Mouse (Mus musculus): Measurements from ENCODE around the gene Eri3. TPM values are rescaled to one million over a fixed set of nuclear protein-coding genes. Genes with fewer than 3 reads are reported as not detected.
A peak's percentile ranks its signal among the peaks of the same experiment; 100 is the strongest.

Gene Eri3
- total RNA-seq, 2 experiments from 2014 or later, result 257 to 277 TPM

DNA sequence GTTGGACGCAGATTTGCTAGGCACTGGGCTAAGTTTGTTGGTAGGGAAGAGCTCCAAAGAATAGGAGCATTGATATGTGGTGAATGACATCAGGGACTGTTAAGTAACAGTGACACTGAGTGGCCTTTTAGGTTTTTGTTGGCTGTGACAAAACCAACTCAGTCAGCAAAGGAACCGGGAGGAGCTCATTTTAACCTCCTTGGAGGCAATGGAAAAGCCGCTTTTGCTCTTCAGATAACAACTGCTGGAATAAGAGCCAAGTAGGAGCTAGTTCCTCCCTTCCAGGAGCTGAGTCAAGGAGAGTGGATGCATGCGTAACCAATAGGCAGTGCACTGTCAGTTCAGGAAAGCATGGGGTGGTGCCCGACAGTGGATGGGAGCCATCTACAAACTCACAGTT is 20.8 kb downstream of the Eri3 start:
- DNase-seq, result no peak
- intact Hi-C loops (cut with DNase I), result no loop called here

DNA sequence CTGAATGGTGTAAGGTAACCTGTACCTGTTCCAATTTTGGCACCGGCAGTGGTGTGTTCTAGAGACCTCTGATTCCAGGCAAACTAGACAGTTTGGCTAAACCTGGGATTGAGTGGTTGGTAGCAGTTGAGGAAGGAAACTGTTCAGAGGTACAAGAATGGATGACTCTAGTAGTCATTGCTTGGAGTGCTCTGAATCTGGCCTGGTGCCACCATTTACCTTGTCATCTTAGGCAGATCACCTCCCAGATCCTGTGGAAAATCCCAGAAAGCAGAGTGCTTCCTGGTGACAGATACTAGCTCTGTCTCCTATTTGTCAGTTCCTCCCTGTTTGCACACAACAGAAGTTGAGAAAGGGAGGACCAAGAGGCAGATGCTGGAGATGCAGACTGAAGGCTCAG is 27.4 kb downstream of the Eri3 start:
- DNase-seq, result no peak
- intact Hi-C loops (cut with DNase I), result no loop called here

DNA sequence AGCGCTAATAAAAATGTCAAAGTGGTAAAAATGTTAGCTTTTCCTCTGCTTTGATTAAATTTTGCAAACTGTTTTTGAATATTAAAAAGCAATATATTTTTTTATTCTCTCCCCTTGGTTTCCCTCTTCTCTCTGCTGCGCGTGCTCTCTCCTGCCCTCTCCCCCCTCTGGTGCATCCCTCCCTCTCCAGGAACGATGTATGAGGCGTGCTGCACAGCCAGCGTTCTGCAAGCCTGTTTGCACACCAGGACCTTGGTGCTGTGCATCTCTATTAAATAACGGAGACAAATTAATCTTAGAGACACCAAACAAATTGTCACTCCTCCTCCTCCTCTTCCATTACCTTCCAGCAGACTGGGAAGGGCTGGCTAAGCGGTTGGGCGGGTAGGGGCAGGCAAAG is 31.5 kb downstream of the Eri3 start:
- intact Hi-C loops (cut with DNase I), result no loop called here
- no peak for DNase-seq

DNA sequence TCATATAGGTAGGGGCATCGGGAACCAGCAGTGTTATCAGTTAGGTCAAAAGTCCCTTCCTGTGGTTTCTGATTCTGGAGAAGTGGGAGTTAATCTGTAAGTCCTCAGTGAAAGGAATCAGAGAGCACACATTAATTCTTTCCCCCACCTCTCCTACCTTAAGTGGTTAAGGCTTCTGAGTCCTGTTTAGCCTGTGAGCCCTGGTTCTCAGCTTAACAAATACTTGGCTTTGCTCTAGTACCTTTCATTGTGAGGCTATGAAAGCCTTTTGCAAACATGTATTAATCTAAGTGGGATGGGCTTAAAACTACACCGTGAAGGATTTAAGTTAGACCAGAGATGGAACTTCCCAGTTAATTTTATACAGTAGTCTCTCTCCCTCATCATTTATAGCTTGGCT is 35.8 kb downstream of the Eri3 start:
- no peak for DNase-seq
- intact Hi-C loops (cut with DNase I), result no loop called here

DNA sequence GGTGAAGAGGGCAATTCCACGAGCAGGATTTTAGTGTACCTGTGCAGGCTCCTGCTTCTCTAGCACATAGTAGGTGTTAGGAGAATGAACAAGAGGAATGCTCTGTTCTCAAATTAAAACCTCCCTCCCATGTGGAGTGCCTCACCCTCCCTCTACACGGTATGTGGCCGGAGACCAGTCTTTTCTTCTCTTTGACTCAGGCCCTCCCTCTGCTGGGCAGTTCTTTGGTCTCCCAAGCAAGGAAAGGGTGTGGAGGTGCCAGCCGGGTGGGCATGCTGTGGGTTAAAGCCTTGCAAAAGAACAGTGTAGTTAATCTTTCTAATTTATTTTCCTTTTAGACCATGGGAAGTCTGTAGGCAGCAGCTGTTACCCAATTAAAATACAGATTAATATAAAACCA is 37.3 kb downstream of the Eri3 start:
- peak; percentile 42 for DNase-seq
- intact Hi-C loops (cut with DNase I), result no loop called here

DNA sequence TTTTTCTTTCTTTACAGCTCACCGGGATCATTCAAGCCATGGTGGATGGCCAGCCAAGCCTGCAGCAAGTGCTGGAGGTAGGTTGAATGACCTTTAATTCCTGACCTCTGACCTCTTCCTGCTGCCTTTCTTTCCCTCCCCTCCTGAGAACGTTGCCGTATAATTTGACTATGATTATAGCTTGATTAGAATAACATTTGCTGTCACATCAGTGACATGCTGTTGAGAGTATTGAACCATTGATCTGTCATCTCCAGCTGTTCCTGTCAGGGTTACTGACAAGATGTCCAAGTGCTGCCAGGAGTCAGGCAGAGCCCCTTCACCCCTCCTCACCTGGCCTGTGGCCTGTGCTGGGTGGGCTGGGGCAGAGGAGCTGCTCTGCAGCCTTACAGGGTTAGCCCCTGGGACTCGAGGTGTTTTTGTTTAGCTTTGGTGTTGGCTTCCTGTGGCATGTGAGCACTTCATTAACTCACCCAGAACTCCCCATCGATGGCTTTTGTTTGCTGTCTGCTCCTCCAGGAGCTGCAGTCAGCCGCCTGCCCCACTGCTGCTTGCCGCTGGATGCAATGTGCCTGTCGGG is 39.0 kb downstream of the Eri3 start:
- intact Hi-C loops (cut with DNase I), result no loop called here
- DNase-seq, result no peak

DNA sequence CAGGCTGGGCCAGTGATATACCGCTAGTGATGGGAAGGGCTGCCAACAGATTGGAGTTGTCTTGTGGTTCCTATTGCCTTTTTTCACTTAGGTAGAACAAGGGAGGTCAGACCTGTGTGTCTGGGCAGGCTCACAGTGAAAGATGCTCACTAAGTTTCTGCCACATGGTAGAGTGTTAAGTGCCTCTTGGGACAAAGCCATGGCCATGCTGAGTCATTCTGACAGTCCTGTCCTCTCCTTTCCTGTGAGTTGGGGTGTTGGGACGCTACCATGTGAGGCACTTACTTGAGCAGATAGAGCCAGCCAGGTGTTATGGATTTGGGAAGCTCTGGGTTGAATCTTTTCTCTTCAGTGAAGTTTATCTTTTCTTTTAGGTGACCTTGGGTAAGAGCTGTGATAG is 40.6 kb downstream of the Eri3 start:
- no peak for DNase-seq
- intact Hi-C loops (cut with DNase I), result no loop called here

DNA sequence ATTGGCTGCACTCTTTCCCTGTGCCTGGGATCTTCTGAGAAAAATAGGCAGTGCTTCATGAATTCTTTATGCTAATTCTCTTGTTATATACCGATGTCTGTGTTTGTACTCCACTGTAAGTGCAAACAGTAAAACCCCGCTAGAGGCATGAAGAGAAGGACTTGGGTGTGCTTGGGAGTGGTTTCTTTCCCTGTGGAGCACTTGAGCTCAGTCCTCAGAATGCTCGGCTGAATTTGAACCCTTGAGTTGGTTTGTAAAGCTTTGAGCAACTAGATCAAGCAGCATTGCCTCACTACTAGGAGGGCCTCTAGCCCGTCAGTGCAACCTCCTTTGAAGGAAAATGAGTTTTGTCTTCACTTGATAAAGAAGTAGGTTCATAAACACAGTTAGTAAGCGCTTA is 42.0 kb downstream of the Eri3 start:
- DNase-seq, result no peak
- intact Hi-C loops (cut with DNase I), result no loop called here

DNA sequence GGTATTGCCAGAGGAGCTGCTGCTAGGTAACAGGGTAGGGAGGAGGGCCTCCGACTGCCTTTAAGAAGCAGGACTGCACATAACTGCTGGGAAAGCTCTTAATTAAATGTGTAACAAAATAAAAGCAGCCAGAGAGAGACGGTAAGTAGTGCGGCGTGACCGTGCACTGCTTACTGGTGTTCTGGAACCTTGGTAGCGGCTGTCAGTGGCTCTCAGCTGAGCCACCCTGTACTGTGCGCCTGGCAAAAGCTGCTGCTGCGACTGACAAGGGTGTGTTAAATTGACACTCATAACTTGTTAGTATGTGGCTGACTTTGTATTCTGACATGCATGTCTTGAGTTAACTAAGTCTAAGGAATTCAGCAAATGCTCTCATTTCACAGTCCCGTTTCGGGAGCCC is 45.1 kb downstream of the Eri3 start:
- intact Hi-C loops (cut with DNase I), result no loop called here
- no peak for DNase-seq

DNA sequence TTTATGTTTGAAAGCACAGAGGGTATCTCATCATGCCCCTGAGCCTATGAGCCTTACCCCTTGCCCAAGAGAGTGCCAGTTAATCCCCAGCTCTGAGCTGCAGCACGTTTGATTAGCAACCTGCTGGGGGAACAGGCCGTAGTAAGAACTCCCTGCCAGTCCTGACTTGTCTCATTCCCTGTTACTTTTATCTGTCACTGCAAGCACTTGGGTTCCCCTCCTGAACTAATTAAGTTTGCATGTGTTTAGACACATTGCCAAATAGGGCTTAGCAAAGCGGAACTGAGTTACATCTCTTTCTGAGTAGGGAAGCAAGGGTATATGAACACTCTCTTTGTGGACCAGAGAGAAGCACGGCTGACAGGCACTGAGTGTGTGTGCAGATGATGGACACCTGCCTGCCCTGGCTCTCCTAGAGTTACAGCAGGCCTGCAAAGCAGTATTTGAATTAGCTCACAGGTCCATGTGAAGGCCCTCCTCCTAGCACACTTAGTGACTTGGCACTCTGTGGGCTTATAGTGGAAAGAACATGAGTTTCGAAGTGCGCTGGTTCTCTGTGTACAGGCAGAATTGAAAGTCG is 49.9 kb downstream of the Eri3 start:
- intact Hi-C loops (cut with DNase I), result no loop called here

DNA sequence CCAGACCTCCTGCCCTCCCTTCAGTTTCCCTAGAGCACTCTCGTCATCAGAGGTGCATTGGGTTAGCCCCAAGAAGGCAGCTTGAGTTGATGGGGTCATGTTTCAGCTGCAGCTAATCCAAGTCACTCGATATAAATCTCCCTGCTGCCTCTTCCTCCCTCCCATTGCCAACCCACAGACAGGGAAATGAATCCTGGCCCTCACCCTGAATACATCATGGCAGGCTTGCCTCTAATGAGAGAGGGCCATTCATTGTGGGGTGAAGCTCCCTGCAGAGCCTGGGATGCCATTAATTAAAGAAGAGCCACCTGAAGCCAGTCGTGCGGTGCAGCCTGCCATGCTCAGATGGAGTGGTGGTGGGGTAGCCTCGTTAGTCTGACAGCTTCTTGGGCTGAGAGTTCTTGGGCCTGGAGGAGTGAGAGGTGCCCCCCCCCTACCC is 51.2 kb downstream of the Eri3 start:
- no peak for DNase-seq
- intact Hi-C loops (cut with DNase I), result no loop called here

More for the DNA sequence above, 49.9 kb downstream of the Eri3 start:
- DNase-seq, result no peak

DNA sequence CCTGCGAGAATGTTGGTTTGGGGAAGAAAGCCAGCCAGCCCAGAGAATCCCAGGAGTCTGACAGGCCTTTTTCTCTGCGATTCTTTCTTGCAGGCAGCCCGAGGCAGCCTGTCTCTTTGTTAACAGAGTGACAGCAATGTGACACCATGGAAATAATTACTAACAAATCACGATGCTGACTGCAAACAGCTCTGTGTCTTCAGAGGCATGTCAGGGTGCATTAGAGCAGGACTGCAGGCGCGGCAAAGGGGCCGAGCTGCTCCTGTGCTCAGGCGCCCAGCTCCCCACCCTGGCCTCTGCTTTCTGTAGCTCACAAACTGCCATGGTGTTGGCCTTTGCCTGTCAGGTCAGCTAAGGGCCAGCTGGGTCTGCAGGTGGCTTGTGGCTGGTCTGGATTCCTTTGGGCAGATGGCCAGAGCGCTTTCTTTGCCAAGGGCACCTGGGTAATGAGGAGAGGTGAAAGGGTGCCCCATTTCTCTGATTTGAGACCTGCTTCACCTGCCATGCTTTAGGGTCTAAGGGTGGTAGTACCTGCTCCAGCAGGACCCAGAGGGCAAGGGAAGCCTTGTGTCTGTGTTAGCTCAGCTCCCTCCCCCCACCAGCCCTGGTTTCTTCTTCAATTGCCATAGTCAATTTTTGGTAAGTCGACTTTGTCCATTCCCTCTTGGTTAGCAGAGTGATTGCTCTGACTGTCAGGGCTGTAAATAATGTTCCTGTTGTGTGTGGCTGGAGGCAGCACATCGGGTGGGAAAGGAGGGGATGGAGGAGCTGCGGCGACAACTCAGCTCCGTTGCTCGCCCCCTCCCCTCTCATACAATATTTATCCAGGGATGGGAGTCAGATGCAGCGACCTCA is 55.2 kb downstream of the Eri3 start:
- DNase-seq, result peak; percentile 13
- intact Hi-C loops (cut with DNase I), result no loop called here

DNA sequence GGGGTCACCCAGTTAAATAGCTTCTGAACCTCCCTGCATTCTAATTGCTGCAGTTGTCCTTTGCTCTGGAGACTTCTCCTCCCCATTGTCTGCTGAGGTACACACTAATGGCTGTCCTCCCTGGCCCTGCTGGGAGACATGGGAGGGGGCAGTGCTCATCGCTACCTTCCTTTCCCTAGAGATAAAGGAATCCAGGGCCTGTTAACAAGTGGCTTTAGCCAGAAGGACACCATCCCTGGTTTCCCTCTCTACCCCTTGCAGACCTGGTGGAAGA is 55.7 kb downstream of the Eri3 start:
- no peak for DNase-seq
- intact Hi-C loops (cut with DNase I), result no loop called here

DNA sequence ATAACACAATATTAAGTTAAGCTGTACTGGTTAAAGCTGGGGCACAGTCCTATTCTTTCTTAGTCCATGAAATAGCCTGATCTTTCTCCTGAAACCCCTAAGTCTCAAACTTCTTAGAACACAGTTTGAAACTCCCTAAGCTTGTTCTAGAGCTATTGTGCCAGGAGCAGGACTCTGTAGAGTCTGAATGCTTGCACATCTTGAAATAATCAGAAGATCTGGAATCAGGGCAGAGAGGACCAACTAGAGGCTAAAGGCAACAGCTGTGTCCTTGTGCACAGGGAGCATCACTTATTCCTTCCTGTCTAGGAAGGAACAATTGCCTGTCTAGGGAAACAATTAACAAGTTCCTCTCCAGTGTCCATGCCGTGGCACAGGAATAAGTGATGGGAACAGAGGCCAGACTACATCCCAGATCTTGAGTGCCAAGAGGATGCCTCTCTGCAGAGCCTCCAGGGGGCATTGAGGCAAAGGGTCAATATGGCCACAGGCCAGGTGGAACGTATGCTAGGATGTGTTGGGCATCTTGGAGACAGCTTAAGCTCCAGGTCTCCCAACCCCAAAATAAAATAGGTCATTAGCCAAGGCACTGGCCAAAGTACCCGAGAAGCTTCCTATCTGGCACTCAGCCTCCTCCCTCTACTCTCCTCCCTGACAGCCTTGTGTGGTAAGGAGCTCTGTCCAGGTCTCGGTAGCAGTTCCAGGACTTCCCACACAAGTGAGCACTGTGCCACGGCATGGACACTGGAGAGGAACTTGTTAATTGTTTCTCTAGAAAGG is 56.9 kb downstream of the Eri3 start:
- intact Hi-C loops (cut with DNase I), result no loop called here
- DNase-seq, result no peak

DNA sequence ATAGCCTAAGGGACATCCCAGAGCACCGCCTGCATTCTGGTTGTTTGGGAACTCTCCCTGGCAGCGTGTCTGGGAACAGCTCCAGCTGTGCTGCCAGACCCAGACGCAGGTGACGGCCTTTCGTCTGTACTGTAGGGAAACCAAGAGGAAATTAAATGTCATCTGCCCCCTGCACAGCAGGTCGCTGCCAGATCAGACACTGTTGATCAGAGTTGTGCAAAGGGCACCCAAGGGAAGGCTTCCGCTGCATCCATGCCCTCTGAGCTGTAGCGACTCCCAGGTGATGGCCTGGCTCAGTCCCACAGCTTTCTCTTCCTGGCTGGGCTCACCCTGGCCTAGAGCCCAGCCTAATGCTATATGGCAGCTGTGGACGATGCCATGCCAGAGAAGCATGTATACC is 58.1 kb downstream of the Eri3 start:
- intact Hi-C loops (cut with DNase I), result no loop called here
- peak; percentile 76 for DNase-seq

DNA sequence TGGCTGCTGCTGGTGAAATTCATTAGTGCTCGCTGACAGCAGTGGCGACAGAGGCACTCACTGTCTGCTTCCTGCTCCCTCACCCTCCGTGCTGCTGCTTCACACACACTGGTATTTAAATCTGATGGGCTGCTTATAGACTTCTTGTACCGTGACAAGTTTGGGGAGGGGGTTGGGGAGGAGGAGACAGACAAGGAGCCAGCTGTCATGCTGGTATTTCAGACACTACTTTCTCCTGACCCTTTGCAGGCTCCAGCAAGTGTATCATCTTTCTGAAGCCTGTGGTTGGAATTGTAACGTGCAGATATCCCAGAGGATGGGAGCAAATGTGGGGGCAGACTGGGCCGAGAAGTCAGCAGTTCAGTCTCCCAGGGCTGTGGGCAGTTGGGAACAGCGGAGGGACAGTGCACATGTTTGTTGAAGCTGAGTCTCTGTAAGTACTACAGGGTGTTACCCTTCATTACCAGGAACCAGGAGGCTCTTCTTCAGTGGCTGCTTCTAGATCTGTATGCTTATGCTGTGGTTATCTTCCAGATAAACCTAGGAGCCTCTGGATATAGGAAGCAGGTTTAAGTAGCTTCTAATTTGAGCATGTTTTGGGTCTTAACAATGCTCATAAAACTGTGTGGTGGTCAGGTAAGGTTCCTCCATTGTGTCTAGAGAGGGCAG is 59.3 kb downstream of the Eri3 start:
- no peak for DNase-seq
- intact Hi-C loops (cut with DNase I), result no loop called here

DNA sequence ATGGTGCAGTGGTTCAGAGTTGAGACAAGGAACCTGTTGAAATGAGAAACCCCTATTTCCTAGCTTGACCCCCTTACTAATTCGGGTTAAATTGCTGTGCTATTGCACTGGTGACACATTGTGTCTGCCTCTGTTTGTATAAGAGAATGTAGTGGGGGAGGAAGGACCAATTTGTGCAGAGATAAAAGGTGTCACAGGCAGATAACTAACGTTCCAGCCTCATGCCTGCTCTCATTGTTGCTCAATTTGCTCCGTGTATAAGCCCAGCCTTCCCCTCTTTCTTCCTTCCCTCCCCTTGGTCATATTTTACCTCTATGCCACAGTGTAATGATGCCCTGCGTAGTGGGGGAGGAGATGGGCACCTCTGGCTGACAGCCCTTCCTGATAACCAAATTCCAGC is 61.2 kb downstream of the Eri3 start:
- intact Hi-C loops (cut with DNase I), result no loop called here
- DNase-seq, result no peak

DNA sequence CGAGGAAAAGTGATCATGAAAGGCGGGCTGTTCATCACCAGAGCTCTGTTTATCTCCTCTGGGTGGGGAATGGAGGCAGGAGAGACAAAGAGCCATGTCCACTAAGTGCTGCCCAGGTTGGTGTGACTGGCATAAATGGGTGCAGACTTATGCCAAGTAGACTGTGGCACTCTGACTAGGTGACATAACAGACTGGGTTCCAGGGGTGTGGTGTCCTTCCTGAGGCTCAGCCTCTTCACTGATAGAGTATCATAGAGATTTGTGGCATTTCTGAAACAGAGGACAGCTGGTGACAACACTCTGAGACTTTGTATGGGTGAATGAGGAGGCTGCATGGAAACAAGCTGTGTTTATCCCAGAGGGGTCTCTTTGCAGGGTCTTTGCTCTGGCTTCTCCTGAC is 61.6 kb downstream of the Eri3 start:
- DNase-seq, result no peak
- intact Hi-C loops (cut with DNase I), result no loop called here

DNA sequence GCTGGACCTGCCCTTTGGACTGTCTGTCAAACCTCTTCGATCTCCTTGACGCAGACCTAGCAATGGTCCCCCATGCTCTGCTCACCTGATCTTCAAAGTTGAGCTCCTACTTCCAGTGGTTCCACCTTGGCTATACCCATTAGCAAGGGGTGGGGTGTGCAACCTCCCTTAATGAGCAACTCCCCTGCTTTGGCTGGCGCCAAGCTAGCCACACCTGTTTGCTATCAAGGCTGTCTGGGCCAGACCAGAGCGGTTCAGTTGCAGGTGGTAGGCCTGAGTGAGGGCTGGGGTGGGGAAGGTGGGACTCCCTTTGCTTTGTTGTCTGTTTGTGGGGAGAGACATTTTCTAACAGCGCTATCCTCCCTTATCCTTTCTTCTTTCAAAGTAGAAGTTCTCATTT is 62.5 kb downstream of the Eri3 start:
- intact Hi-C loops (cut with DNase I), result no loop called here
- DNase-seq, result no peak

DNA sequence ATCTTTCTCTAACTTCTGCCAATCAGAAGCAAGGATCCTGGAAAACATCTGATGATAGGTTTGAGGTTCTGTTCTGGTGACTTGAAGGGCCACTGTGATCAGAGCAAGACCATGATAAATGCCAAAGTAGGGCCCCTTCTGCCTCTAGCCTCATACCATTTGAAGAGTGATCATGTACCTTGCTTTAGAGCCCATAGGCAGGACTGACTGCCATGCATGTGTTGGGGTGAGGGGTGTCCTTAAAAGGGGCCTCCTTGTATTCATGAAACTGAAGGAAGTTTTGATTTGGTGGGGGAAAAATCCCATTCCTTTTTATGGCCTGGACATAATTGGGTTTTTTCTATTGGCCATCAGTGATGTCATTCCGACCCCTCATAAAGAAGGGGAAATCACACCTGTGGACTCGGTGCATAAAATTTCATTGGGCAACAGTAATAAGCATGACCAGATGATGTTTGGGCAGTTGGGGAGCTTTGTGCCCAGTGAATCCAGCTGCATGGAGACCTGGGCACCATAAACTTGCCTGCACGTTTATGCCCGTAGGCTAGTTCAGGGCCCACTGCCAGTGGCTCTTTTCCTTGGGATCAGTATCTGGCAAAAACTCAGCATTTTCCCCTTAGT is 63.1 kb downstream of the Eri3 start:
- DNase-seq, result no peak
- intact Hi-C loops (cut with DNase I), result no loop called here

DNA sequence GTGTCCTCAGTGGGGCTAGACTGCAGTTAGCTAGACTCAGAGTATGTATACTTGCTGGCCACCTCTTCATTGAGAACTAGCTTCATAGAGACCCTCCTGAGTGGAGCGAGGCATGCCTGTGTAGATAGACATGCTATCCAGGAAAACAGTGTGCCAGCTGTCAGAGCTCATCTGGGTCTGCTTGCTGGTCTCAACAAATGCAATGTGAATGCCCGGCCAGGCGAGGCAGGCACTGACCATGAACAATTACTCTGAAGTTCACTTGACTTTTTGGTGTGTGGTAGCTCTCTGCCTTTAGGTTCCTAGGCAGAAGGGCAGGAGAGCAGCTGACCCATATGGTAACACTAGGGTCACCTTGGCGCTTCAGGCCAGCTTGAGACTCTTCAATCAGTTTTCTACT is 66.4 kb downstream of the Eri3 start:
- no peak for DNase-seq
- intact Hi-C loops (cut with DNase I), result no loop called here

Measured in left cerebral cortex, postnatal 4 days (tissue).